Mouse (Mus musculus): ENCODE results near the gene Sall2.

DNA sequence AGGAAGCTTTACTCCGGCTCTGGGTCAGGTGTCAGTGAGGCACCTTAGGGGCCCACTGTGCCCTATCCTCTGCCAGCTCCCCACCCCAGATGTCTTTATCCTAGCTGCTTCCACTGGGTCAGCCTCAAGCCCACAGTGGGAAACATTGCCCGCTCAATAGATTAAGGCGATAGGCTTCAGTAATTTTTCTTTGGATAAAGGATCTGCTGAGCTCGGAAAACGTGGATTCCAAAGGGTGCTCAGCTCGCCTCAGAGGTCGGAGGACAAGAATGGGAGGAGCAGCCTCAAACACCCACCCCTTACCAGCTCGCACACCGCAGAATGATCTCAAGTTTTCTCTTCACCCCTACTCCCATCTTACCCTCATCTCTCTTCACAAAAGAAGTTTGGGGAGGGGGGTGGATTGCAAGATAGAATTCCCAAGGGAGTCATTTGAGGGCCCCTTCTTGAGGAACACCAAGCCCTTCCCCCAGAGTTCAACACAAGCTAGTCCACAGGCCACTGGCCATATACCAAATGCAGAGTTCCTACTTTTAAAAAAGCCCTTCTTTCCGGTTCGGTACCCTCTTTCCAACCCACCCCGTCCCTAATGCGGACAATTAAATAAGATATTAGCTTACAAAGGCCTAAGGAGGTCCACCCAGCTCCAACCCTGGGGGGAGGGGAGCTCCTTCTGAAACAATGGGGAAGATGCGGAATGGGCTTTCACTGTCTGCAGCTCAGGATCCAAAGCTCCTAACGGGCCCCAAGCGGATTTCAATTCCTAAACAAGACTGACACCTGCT lies 11.9 kb downstream of the Sall2 start:
- TF ChIP-seq CTCF (conservative IDR thresholded peaks at IDR 0.05; ENCODE audit: low read length) (no peak), NANOG (IDR thresholded peaks at IDR 0.05; ENCODE audit: borderline replicate concordance, low read length) (no peak), POU5F1 (IDR thresholded peaks at IDR 0.05; ENCODE audit: borderline replicate concordance, low read length) (no peak)
